Mouse (Mus musculus): ENCODE measurements around the gene Zdhhc18. TPM values are rescaled to one million over a fixed set of nuclear protein-coding genes. Genes with fewer than 3 reads are reported as not detected.

Gene Zdhhc18
- polyA plus RNA-seq, 1 experiment from 2014 or later: 2.5 TPM

Small RNA genes within 50 kb of the gene (microRNA-seq; reads per million reads assigned to microRNA genes)
- not detected for gene Gm23158

Other genes with a start within 250 kb of the Zdhhc18 start
- 0.09 and 0.27 TPM in 2 replicates for gene Tent5b, start 170.0 kb downstream of the Zdhhc18 start, polyA plus RNA-seq (2014; fragmentation: Nextera tagmentation; extraction: Ambion mirVana)
- 5.8 and 6.2 TPM in 2 replicates for gene Trnp1, start 151.6 kb downstream of the Zdhhc18 start, polyA plus RNA-seq (2014; fragmentation: Nextera tagmentation; extraction: Ambion mirVana)
- gene Kdf1, start 131.2 kb downstream of the Zdhhc18 start, polyA plus RNA-seq (2014; fragmentation: Nextera tagmentation; extraction: Ambion mirVana): 0.12 and 0.20 TPM in 2 replicates
- 139 and 181 TPM in 2 replicates for gene Nudc, start 104.2 kb downstream of the Zdhhc18 start, polyA plus RNA-seq (2014; fragmentation: Nextera tagmentation; extraction: Ambion mirVana)
- not detected in 2 replicates for gene Nr0b2, start 96.8 kb downstream of the Zdhhc18 start, polyA plus RNA-seq (2014; fragmentation: Nextera tagmentation; extraction: Ambion mirVana)
- 6.5 and 6.6 TPM in 2 replicates for gene Gpatch3, start 75.4 kb downstream of the Zdhhc18 start, polyA plus RNA-seq (2014; fragmentation: Nextera tagmentation; extraction: Ambion mirVana)
- gene Gpn2, start 65.8 kb downstream of the Zdhhc18 start, polyA plus RNA-seq (2014; fragmentation: Nextera tagmentation; extraction: Ambion mirVana): 29.3 and 30.1 TPM in 2 replicates
- 0.84 and 1.1 TPM in 2 replicates for gene Sfn, start 48.0 kb downstream of the Zdhhc18 start, polyA plus RNA-seq (2014; fragmentation: Nextera tagmentation; extraction: Ambion mirVana)
- gene Pigv, start 22.5 kb upstream of the Zdhhc18 start, polyA plus RNA-seq (2014; fragmentation: Nextera tagmentation; extraction: Ambion mirVana): 7.0 and 8.1 TPM in 2 replicates
- gene Arid1a, start 106.6 kb upstream of the Zdhhc18 start, polyA plus RNA-seq (2014; fragmentation: Nextera tagmentation; extraction: Ambion mirVana): 30.9 and 35.4 TPM in 2 replicates
- 13.5 and 16.2 TPM in 2 replicates for gene Rps6ka1, start 237.6 kb upstream of the Zdhhc18 start, polyA plus RNA-seq (2014; fragmentation: Nextera tagmentation; extraction: Ambion mirVana)